23 mouse cellular contexts compared by ENCODE assay signal in genomic region chr2:168130046-168130445, GRCm38 (mm10). TPM values are rescaled to one million over a fixed set of nuclear protein-coding genes. Genes with fewer than 3 reads are reported as not detected.
DNase-seq lines count a peak whose midpoint lies in the region; ATAC-seq and TF ChIP-seq lines count a peak whose summit lies in the region.
"Had no signal": no experiment of that assay in that cellular context is flagged by ENCODE, and none has a peak within 500 bp of the region (broad histone marks: within the 10 kb centered on the region; RNA-seq: fewer than 3 reads in every experiment).

No protein-coding gene starts in this region.

- WGBS in forebrain, embryonic 10.5 days = 90% methylated on average over 3 of the region's 3 CpGs
- WGBS in forebrain, postnatal 0 days = 79% methylated on average over 3 of the region's 3 CpGs
- WGBS in heart, embryonic 16.5 days = 55% methylated on average over 3 of the region's 3 CpGs

- 0 out of 2 replicates have a peak overlapping the region, but pooled peaks have one; percentile 37 for H3K27ac ChIP-seq in forebrain, embryonic 10.5 days
- H3K27ac ChIP-seq in forebrain, postnatal 0 days (ENCODE audit: low read depth, low read length) = no peak overlapping the region
- H3K27ac ChIP-seq in heart, embryonic 16.5 days (ENCODE audit: low read length) = no peak overlapping the region
- H3K27ac ChIP-seq: embryonic facial prominence, embryonic 13.5 days; hindbrain, embryonic 13.5 days; left cerebral cortex, adult 2 months; limb, embryonic 13.5 days; lung, embryonic 15.5 days; midbrain, embryonic 12.5 days; neural tube, embryonic 13.5 days had no signal

- no peaks in the 10 kb centered on the region for H3K27me3 ChIP-seq in forebrain, embryonic 10.5 days (ENCODE audit: poor library complexity, severe bottlenecking)
- H3K27me3 ChIP-seq in forebrain, postnatal 0 days (ENCODE audit: insufficient read depth, low read length) = no peaks in the 10 kb centered on the region
- H3K27me3 ChIP-seq in heart, embryonic 16.5 days (ENCODE audit: control insufficient read depth, insufficient read depth, low read length) = no peaks in the 10 kb centered on the region
- H3K27me3 ChIP-seq: embryonic facial prominence, embryonic 13.5 days; hindbrain, embryonic 13.5 days; limb, embryonic 13.5 days; lung, embryonic 15.5 days; midbrain, embryonic 12.5 days; neural tube, embryonic 13.5 days had no signal

- H3K9ac ChIP-seq in forebrain, postnatal 0 days = no peak overlapping the region
- H3K9ac ChIP-seq in heart, embryonic 16.5 days (ENCODE audit: low read length) = 0 out of 2 replicates have a peak overlapping the region, but pooled peaks have one; percentile 6
- H3K9ac ChIP-seq: embryonic facial prominence, embryonic 13.5 days; hindbrain, embryonic 13.5 days; limb, embryonic 13.5 days; lung, embryonic 15.5 days; midbrain, embryonic 12.5 days; neural tube, embryonic 13.5 days had no signal

- no peak for ATAC-seq in forebrain, postnatal 0 days
- ATAC-seq in heart, embryonic 16.5 days (replicated peaks; ENCODE audit: extremely low read depth, insufficient read depth, low FRiP score) = no peak
- ATAC-seq: CD4-positive, CD25-positive, alpha-beta regulatory T cell, adult 4 months; intestine, postnatal 0 days had no signal

- peaks cover 27% of the 10 kb centered on the region for H3K4me1 ChIP-seq in forebrain, embryonic 10.5 days
- no peaks in the 10 kb centered on the region for H3K4me1 ChIP-seq in forebrain, postnatal 0 days (ENCODE audit: insufficient read depth)
- peaks cover 18% of the 10 kb centered on the region for H3K4me1 ChIP-seq in heart, embryonic 16.5 days (ENCODE audit: control insufficient read depth, insufficient read depth, low read length)

- no peaks in the 10 kb centered on the region for H3K9me3 ChIP-seq in forebrain, embryonic 10.5 days
- no peaks in the 10 kb centered on the region for H3K9me3 ChIP-seq in forebrain, postnatal 0 days (ENCODE audit: low read length)
- H3K9me3 ChIP-seq in heart, embryonic 16.5 days (replicated peaks; ENCODE audit: control insufficient read depth, low read length) = no peaks in the 10 kb centered on the region
- H3K9me3 ChIP-seq: embryonic facial prominence, embryonic 13.5 days; hindbrain, embryonic 13.5 days; limb, embryonic 13.5 days; lung, embryonic 15.5 days; midbrain, embryonic 12.5 days; neural tube, embryonic 13.5 days had no signal

- H3K36me3 ChIP-seq in forebrain, embryonic 10.5 days (replicated peaks) = no peaks in the 10 kb centered on the region
- no peaks in the 10 kb centered on the region for H3K36me3 ChIP-seq in forebrain, postnatal 0 days (ENCODE audit: insufficient read depth)
- H3K36me3 ChIP-seq in heart, embryonic 16.5 days (ENCODE audit: control insufficient read depth, insufficient read depth) = no peaks in the 10 kb centered on the region
- H3K36me3 ChIP-seq: embryonic facial prominence, embryonic 13.5 days; hindbrain, embryonic 13.5 days; limb, embryonic 13.5 days; lung, embryonic 15.5 days; midbrain, embryonic 12.5 days; neural tube, embryonic 13.5 days had no signal

- TF ChIP-seq CTCF in forebrain, postnatal 0 days (IDR thresholded peaks at IDR 0.05; ENCODE audit: low read depth) = no peak

- no peak overlapping the region for H3K4me2 ChIP-seq in forebrain, postnatal 0 days (ENCODE audit: low read depth)
- no peak overlapping the region for H3K4me2 ChIP-seq in heart, embryonic 16.5 days (ENCODE audit: low read depth, low read length)
- H3K4me2 ChIP-seq: embryonic facial prominence, embryonic 13.5 days; hindbrain, embryonic 13.5 days; limb, embryonic 13.5 days; liver, embryonic 11.5 days; lung, embryonic 15.5 days; midbrain, embryonic 12.5 days; neural tube, embryonic 13.5 days had no signal

- intact Hi-C loops in heart, postnatal 14 days (cut with DNase I) = no loop called here

- H3K4me3 ChIP-seq in forebrain, embryonic 10.5 days = no peak overlapping the region
- no peak overlapping the region for H3K4me3 ChIP-seq in forebrain, postnatal 0 days (ENCODE audit: low read depth, low read length)
- no peak overlapping the region for H3K4me3 ChIP-seq in heart, embryonic 16.5 days (ENCODE audit: low read length)
- H3K4me3 ChIP-seq: embryonic facial prominence, embryonic 13.5 days; hindbrain, embryonic 13.5 days; left cerebral cortex, adult 2 months; limb, embryonic 13.5 days; lung, embryonic 15.5 days; midbrain, embryonic 12.5 days; neural tube, embryonic 13.5 days had no signal

- DNase-seq in forebrain, embryonic 10.5 days (ENCODE audit: extremely low spot score, low spot score) = no peak
- no peak for DNase-seq in forebrain, postnatal 0 days
- DNase-seq in heart, postnatal 14 days = no peak
- peak; percentile 80 for DNase-seq in adipocyte (ENCODE audit: low spot score)
- peak; percentile 24 to 45 for DNase-seq in adrenal gland, postnatal 36 days
- no peak for DNase-seq in cerebellum, adult 9-10 months
- DNase-seq: cerebellum, adult 11-12 months; cerebellum, postnatal 10 days; gastrocnemius, postnatal 14 days; heart, postnatal 4 days; kidney, postnatal 25 days; thymus, postnatal 14 days had no signal

RNA-seq across cellular contexts. Expression of gene Pard6b, which starts 49.2 kb away (rescaled TPM):
- 9.3 and 10.4 TPM in 2 replicates for polyA plus RNA-seq in forebrain, embryonic 10.5 days (2016; fragmentation: Nextera tagmentation; extraction: Ambion mirVana)
- 4.2 and 5.3 TPM in 2 replicates for total RNA-seq in forebrain, postnatal 0 days (2014; rRNA removed)
- 2.8 and 4.1 TPM in 2 replicates for polyA plus RNA-seq in forebrain, postnatal 0 days (2015; fragmentation: Nextera tagmentation; extraction: Ambion mirVana)
- 5.4 and 6.7 TPM in 2 replicates for polyA plus RNA-seq in heart, embryonic 16.5 days (2015; fragmentation: Nextera tagmentation; extraction: Ambion mirVana)
- total RNA-seq in heart, postnatal 14 days (2021) = 1 to 10 TPM; 2.9 to 3.6 TPM
- 1 to 10 TPM in 1 of 2 experiments, under 1 TPM in 1; 0.99 to 1.3 TPM for total RNA-seq in adrenal gland, postnatal 36 days (2021)

Comparison
In these comparisons a context has a peak if more than half of its experiments do, and no peak if none do; other contexts are left out.
1. DNase-seq: peak in adipocyte (single experiment) and adrenal gland, postnatal 36 days (2 of 2); none in forebrain, embryonic 10.5 days (single experiment), forebrain, postnatal 0 days (single experiment), heart, postnatal 14 days (0 of 2) and cerebellum, adult 9-10 months (single experiment).